Mouse (Mus musculus): ENCODE results near the gene Lrp5. TPM values are rescaled to one million over a fixed set of nuclear protein-coding genes. Genes with fewer than 3 reads are reported as not detected.

Gene Lrp5
- total and polyA plus RNA-seq, 2 experiments from 2014 or later: 0.58 to 15.0 TPM

DNA sequence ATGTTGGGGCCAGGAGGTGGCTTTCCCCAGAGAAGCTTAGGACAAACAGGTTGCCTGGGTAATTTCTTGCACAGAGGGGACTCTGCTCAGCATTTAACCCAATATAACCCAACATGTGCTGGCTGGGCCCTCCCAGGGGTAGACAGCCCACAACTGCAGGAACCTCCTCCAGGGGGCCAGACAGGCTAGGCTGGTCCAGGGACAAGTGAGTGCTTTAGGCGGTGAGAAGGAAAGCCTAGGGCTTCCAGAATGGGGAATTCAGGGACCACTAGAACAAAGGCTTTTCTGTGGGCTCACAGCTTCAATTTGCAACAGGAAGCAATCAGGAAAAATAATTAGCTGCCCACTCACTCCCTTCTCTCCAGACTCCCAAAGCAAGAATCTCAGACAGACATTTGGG is 1.9 kb downstream of the Lrp5 start:
- Histone ChIP-seq H3K4me2 (ENCODE audit: low read depth, low read length, poor library complexity, severe bottlenecking) (peak overlapping the region; percentile 4; the same call in 1 of the 2 replicates), H3K9ac (replicated peaks; ENCODE audit: low read length, poor library complexity, severe bottlenecking) (no peak overlapping the region), H3K27me3 (ENCODE audit: insufficient read depth, low read length) (no peaks in the 10 kb centered on the region), H3K4me3 (ENCODE audit: low read depth, low read length) (no peak overlapping the region), H3K4me1 (ENCODE audit: insufficient read depth, low read length) (0 out of 2 replicates have a peak, but pooled peaks cover 6% of the 10 kb centered on the region), H3K27ac (ENCODE audit: low read depth, low read length) (0 out of 2 replicates have a peak overlapping the region, but pooled peaks have one; percentile 26), H3K9me3 (ENCODE audit: low read length) (no peaks in the 10 kb centered on the region), H3K36me3 (ENCODE audit: insufficient read depth, low read length) (no peaks in the 10 kb centered on the region)
- no peak for ATAC-seq (ENCODE audit: low FRiP score)
- 34% methylated on average over 1 of the region's 1 CpGs for WGBS
- no peak; the same call in 1 of the 2 replicates for TF ChIP-seq CTCF (IDR thresholded peaks at IDR 0.05)
- no peak for DNase-seq (ENCODE audit: low spot score)

DNA sequence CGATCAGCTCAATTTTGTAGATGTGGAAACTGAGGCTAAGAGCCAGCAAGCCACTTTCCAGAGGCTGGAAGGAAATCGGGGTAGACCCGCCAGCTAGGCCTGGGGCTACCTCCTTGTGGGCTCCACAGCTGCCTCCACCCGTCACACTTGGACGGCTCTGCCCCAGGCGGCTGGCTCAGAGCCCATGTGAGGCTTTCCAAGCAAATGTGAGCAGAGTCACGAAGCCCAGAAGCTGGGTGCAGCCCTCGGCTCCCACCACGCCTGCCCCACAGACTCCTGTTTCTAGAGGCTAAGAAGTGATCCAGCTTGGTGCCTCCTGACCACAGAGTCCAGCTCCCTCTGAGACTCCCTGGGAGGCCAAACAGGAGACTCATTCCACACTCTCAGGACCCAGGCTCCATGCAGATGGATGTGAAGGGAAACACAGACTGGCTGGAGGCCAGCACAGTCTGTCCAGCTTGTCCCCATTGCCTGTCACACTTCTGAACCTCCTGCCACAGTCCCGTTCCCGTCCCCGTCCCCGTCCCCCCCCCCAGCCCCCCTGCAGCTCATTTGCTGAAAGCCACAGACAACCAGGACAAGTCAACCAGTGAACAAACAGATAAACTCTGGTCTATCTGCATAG is 4.9 kb downstream of the Lrp5 start:
- no peaks in the 10 kb centered on the region for H3K36me3 ChIP-seq (ENCODE audit: insufficient read depth, low read length)
- H3K4me3 ChIP-seq (ENCODE audit: low read depth, low read length): no peak overlapping the region
- TF ChIP-seq CTCF (IDR thresholded peaks at IDR 0.05): no peak
- 33% methylated on average over 13 of the region's 13 CpGs for WGBS
- H3K4me1 ChIP-seq (ENCODE audit: insufficient read depth, low read length): 0 out of 2 replicates have a peak, but pooled peaks cover 6% of the 10 kb centered on the region
- H3K9ac ChIP-seq (replicated peaks; ENCODE audit: low read length, poor library complexity, severe bottlenecking): no peak overlapping the region
- DNase-seq (ENCODE audit: low spot score) (peak; percentile 71), ATAC-seq (ENCODE audit: low FRiP score) (no peak)
- no peak overlapping the region for H3K4me2 ChIP-seq (ENCODE audit: low read depth, low read length, poor library complexity, severe bottlenecking)
- H3K27me3 ChIP-seq (ENCODE audit: insufficient read depth, low read length): no peaks in the 10 kb centered on the region
- H3K9me3 ChIP-seq (ENCODE audit: low read length): no peaks in the 10 kb centered on the region
- 0 out of 2 replicates have a peak overlapping the region, but pooled peaks have one; percentile 18 for H3K27ac ChIP-seq (ENCODE audit: low read depth, low read length)

DNA sequence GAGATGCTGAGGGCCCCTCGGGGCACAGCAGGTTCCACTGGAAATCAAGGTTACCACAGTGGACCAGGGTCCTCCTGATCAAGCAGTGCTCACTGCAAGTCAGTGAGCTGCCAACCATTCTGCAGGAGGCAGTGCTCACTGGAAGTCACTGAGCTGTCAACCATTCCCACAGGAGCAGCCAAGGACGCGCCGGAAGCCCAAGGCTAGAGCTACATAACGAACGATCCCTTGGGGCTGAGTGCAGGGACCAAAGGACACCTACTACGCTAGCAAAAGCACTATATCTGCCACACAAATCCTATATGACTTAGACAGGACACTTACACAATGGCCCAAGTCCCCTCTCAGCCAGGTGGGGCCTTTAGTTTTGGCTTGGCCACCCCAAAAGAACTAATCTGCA is 5.6 kb downstream of the Lrp5 start:
- no peak overlapping the region for H3K27ac ChIP-seq (ENCODE audit: low read depth, low read length)
- no peak overlapping the region for H3K9ac ChIP-seq (replicated peaks; ENCODE audit: low read length, poor library complexity, severe bottlenecking)
- no peaks in the 10 kb centered on the region for H3K36me3 ChIP-seq (ENCODE audit: insufficient read depth, low read length)
- ATAC-seq (ENCODE audit: low FRiP score) (no peak), DNase-seq (ENCODE audit: low spot score) (no peak)
- no peaks in the 10 kb centered on the region for H3K9me3 ChIP-seq (ENCODE audit: low read length)
- H3K4me2 ChIP-seq (ENCODE audit: low read depth, low read length, poor library complexity, severe bottlenecking): no peak overlapping the region
- TF ChIP-seq CTCF (IDR thresholded peaks at IDR 0.05): no peak
- WGBS: 68% methylated on average over 7 of the region's 7 CpGs
- no peak overlapping the region for H3K4me3 ChIP-seq (ENCODE audit: low read depth, low read length)
- no peaks in the 10 kb centered on the region for H3K27me3 ChIP-seq (ENCODE audit: insufficient read depth, low read length)
- 0 out of 2 replicates have a peak, but pooled peaks cover 3% of the 10 kb centered on the region for H3K4me1 ChIP-seq (ENCODE audit: insufficient read depth, low read length)

DNA sequence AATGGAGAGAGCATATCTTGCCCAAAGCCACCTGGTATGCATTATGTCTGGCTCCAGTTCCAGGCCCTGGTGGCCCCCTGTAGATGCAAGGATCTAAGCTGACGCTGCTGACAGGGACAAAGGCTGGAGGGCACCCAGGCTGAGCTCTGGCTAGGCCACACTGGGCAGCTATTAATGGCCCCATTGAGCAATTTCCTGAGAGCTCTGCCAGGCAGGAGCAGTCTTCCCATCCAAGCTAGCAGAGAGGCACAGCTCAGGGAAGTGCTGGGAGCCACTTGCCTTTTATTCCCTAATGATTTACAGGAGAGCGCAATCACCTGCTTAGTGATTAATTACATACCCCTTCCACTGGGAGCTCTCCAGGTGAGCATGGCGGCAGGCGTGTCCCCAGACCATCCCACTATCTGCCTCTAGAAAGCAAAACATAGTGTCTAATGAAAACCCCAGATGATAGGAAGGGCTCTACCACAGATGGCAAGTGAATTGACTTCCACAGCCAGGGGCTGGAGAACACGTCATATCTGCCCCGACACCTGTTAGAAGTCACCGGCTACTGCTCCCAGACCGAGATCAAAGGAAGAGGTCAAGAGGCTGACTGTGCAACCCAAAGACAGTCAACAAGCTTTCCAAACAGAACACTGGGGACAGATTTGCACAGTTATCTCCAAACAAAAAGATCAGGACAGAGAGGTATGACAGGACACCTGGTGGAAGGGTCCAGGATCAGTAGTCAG is 12.1 kb downstream of the Lrp5 start:
- H3K4me2 ChIP-seq (ENCODE audit: low read depth, low read length, poor library complexity, severe bottlenecking): no peak overlapping the region
- 88% methylated on average over 8 of the region's 8 CpGs for WGBS
- no peaks in the 10 kb centered on the region for H3K4me1 ChIP-seq (ENCODE audit: insufficient read depth, low read length)
- no peaks in the 10 kb centered on the region for H3K9me3 ChIP-seq (ENCODE audit: low read length)
- no peak overlapping the region for H3K4me3 ChIP-seq (ENCODE audit: low read depth, low read length)
- DNase-seq (ENCODE audit: low spot score): no peak
- TF ChIP-seq CTCF (IDR thresholded peaks at IDR 0.05): no peak
- H3K36me3 ChIP-seq (ENCODE audit: insufficient read depth, low read length): no peaks in the 10 kb centered on the region
- no peak overlapping the region for H3K27ac ChIP-seq (ENCODE audit: low read depth, low read length)
- ATAC-seq (ENCODE audit: low FRiP score): no peak
- no peak overlapping the region for H3K9ac ChIP-seq (replicated peaks; ENCODE audit: low read length, poor library complexity, severe bottlenecking)
- no peaks in the 10 kb centered on the region for H3K27me3 ChIP-seq (ENCODE audit: insufficient read depth, low read length)

DNA sequence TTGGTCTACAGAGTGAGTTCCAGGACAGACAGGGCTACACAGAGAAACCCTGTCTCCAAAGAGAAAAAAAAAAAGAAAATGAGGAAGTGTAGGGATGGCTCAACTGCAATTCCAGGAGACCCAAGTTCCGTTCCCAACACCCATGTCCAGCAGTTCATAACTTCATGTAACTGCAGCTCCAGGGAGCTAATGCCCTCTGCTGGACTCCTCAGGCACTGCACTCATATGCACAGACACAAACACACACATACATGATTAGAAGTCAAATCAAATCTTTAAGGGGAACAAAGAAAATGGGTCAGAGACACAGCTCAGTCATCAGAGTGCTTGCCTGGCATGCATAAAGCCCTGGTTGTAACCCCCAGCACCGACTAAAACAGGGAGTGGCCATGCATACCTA is 13.2 kb downstream of the Lrp5 start:
- Histone ChIP-seq H3K36me3 (ENCODE audit: insufficient read depth, low read length) (no peaks in the 10 kb centered on the region), H3K9me3 (ENCODE audit: low read length) (no peaks in the 10 kb centered on the region), H3K9ac (replicated peaks; ENCODE audit: low read length, poor library complexity, severe bottlenecking) (no peak overlapping the region), H3K27ac (ENCODE audit: low read depth, low read length) (no peak overlapping the region), H3K4me2 (ENCODE audit: low read depth, low read length, poor library complexity, severe bottlenecking) (no peak overlapping the region), H3K4me3 (ENCODE audit: low read depth, low read length) (no peak overlapping the region), H3K27me3 (ENCODE audit: insufficient read depth, low read length) (no peaks in the 10 kb centered on the region), H3K4me1 (ENCODE audit: insufficient read depth, low read length) (no peaks in the 10 kb centered on the region)
- no peak for DNase-seq (ENCODE audit: low spot score)
- 97% methylated on average over 2 of the region's 2 CpGs for WGBS
- no peak for ATAC-seq (ENCODE audit: low FRiP score)
- TF ChIP-seq CTCF (IDR thresholded peaks at IDR 0.05): peak; percentile 42

DNA sequence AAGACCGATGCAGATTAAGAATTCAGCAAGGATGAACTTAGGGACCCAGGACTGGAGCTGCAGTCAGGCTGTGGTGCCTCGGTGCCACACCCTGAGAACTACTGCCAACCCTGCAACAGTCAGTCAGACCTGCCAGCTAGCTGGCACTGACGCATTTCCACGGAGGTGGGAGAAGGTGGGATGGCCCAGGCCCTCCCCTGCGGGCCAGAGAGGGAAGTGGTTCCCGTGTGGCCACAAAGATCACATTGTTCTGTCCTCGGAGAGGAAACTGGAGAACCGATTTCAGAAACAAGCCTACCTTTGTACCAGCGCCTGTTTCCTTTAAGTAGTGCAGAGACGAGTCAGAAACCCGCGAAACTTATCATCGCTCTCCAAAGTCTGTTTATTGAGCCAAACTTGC is 17.3 kb downstream of the Lrp5 start:
- DNase-seq (ENCODE audit: low spot score): no peak
- Histone ChIP-seq H3K27ac (ENCODE audit: low read depth, low read length) (no peak overlapping the region), H3K9ac (replicated peaks; ENCODE audit: low read length, poor library complexity, severe bottlenecking) (no peak overlapping the region), H3K4me3 (ENCODE audit: low read depth, low read length) (no peak overlapping the region), H3K36me3 (ENCODE audit: insufficient read depth, low read length) (no peaks in the 10 kb centered on the region), H3K4me2 (ENCODE audit: low read depth, low read length, poor library complexity, severe bottlenecking) (no peak overlapping the region), H3K9me3 (ENCODE audit: low read length) (no peaks in the 10 kb centered on the region), H3K27me3 (ENCODE audit: insufficient read depth, low read length) (no peaks in the 10 kb centered on the region), H3K4me1 (ENCODE audit: insufficient read depth, low read length) (0 out of 2 replicates have a peak, but pooled peaks cover 2% of the 10 kb centered on the region)
- TF ChIP-seq CTCF (IDR thresholded peaks at IDR 0.05): no peak
- no peak for ATAC-seq (ENCODE audit: low FRiP score)
- WGBS: 52% methylated on average over 13 of the region's 13 CpGs
